Mouse (Mus musculus) lung, postnatal 0 days (tissue): ENCODE measurements around the gene Cdh13.

Experiments used
- CTCF ChIP-seq: IDR thresholded peaks from 2 replicates; pipeline ENCODE4 v1.5.1; 2016; ENCODE audit warnings: antibody characterized with exemption, mild to moderate bottlenecking
- EP300 ChIP-seq: IDR thresholded peaks from 2 replicates; pipeline ENCODE4 v1.6.1; 2016; ENCODE audit warnings: antibody characterized with exemption, mild to moderate bottlenecking, control low read depth

- TF ChIP-seq EP300 (no peak), CTCF (no peak)
Measured at GRCm38 (mm10) chr8:118488735-118489134, 205.2 kb downstream of the Cdh13 start.
